Mouse (Mus musculus) lung, postnatal 0 days (tissue): ENCODE data around the gene Hba-a1. TPM values are rescaled to one million over a fixed set of nuclear protein-coding genes. Genes with fewer than 3 reads are reported as not detected.
"Not testable (repeated sequence)": the region's sequence is repeated elsewhere in the genome, so short reads cannot be mapped to it uniquely, and the experiment has no call there.

Source experiments
- ATAC-seq: fragments of 200-750 bp; cut with Nextera tagmentation; 2 replicates; pipeline ENCODE4 v1.8.0; 2017; ENCODE audit warnings: moderate library complexity
- DNase-seq: peaks from one replicate; pipeline ENCODE4 v3.0.0-alpha.2; 2016; ENCODE audit warnings: low spot score
- H3K27ac ChIP-seq: fragments of 300-500 bp; sonication (generic); 2 replicates; pipeline ENCODE4 v1.5.1; 2014; ENCODE audit warnings: antibody characterized with exemption, mild to moderate bottlenecking, low read length, mixed read lengths
- H3K27me3 ChIP-seq: fragments of 300-500 bp; sonication (generic); replicated peaks from 2 replicates; pipeline ENCODE4 v1.6.1; 2014; ENCODE audit warnings: low read length, mixed read lengths; ENCODE audit not compliant: insufficient read depth
- H3K36me3 ChIP-seq: fragments of 300-500 bp; sonication (generic); 2 replicates; pipeline ENCODE4 v1.6.1; 2014; ENCODE audit warnings: low read length, mixed read lengths; ENCODE audit not compliant: insufficient read depth
- H3K4me1 ChIP-seq: fragments of 300-500 bp; sonication (generic); 2 replicates; pipeline ENCODE4 v1.6.1; 2014; ENCODE audit warnings: antibody characterized with exemption, low read depth, low read length, mixed read lengths; ENCODE audit not compliant: insufficient read depth
- H3K4me2 ChIP-seq: fragments of 300-500 bp; sonication (generic); replicated peaks from 2 replicates; pipeline ENCODE4 v1.6.1; 2014; ENCODE audit warnings: low read depth, mild to moderate bottlenecking, low read length, moderate library complexity, mixed read lengths
- H3K4me3 ChIP-seq: fragments of 300-500 bp; sonication (generic); 2 replicates; pipeline ENCODE4 v1.5.1; 2014; ENCODE audit warnings: low read depth, low read length
- H3K9ac ChIP-seq: fragments of 300-500 bp; sonication (generic); replicated peaks from 2 replicates; pipeline ENCODE4 v1.6.1; 2014; ENCODE audit warnings: low read depth, mild to moderate bottlenecking
- H3K9me3 ChIP-seq: fragments of 300-500 bp; sonication (generic); 2 replicates; pipeline ENCODE4 v1.6.1; 2016; ENCODE audit warnings: low read length, mixed read lengths
- CTCF ChIP-seq: IDR thresholded peaks from 2 replicates; pipeline ENCODE4 v1.5.1; 2016; ENCODE audit warnings: antibody characterized with exemption, mild to moderate bottlenecking
- EP300 ChIP-seq: IDR thresholded peaks from 2 replicates; pipeline ENCODE4 v1.6.1; 2016; ENCODE audit warnings: antibody characterized with exemption, mild to moderate bottlenecking, control low read depth
- WGBS: fragments of 180-500 bp; shearing (Covaris S2); extraction: QIAGEN DNeasy Blood & Tissue Kit; methylation state at CpG from one replicate; pipeline ENCODE4 v1.1.7; 2014; 5-methylcytosine and 5-hydroxymethylcytosine counted together
- polyA plus RNA-seq: library from polyadenylated mRNA; unstranded; fragments of >200 nt; fragmentation: Nextera tagmentation; extraction: Ambion mirVana; gene quantifications from 2 replicates; pipeline ENCODE4 v1.2.1, GENCODE M21; 2015

Hba-a1 gene
- polyA plus RNA-seq, 1 experiment from 2014 or later: 11,284 TPM

DNA sequence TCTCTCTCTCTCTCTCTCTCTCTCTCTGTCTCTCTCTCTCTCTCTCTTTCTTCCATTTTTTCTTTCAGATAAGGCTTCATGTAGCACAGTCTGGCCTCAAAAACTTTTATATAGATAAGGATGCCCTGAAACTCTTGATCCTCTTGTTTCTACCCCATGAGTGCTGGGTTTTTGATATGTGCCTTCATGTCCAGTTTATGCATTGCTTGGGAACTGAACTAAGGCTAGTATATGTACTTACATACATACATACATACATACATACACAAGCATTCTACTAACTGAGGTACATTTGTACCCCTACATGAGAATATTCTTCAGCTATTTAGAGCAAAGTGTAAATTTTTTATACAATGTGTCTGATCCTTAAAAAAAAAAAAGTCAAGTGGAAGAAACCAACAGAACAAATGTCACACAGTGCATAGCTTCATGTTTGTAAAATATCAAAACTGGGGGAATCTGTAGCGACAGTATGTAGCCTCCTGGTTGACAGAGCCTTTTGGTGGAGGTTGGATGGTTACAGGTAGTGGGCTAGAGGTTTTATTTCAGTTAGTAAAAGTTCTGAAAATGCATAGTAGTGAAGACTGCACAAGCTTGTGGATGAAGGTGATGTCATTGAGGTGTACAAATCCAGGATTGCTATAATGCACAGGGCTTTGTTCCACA is 14.7 kb downstream of the Hba-a1 start:
- H3K36me3 ChIP-seq: no peaks in the 10 kb centered on the region
- H3K9ac ChIP-seq: no peak overlapping the region
- DNase-seq: no peak
- no peak overlapping the region for H3K27ac ChIP-seq
- no peak for ATAC-seq
- WGBS: 85% methylated on average over 1 of the region's 1 CpGs
- no peaks in the 10 kb centered on the region for H3K9me3 ChIP-seq
- H3K4me2 ChIP-seq: no peak overlapping the region
- H3K27me3 ChIP-seq: no peaks in the 10 kb centered on the region
- no peak overlapping the region for H3K4me3 ChIP-seq
- TF ChIP-seq EP300 (no peak), CTCF (no peak)
- H3K4me1 ChIP-seq: no peaks in the 10 kb centered on the region

GRCm38 (mm10) chr11:32298532-32298918 is 15.2 kb downstream of the Hba-a1 start:
- no peaks in the 10 kb centered on the region for H3K9me3 ChIP-seq
- no peak overlapping the region for H3K4me2 ChIP-seq
- no peaks in the 10 kb centered on the region for H3K36me3 ChIP-seq
- H3K27ac ChIP-seq: no peak overlapping the region
- 93% methylated on average over 2 of the region's 2 CpGs for WGBS
- H3K27me3 ChIP-seq: no peaks in the 10 kb centered on the region
- DNase-seq: no peak
- no peak overlapping the region for H3K4me3 ChIP-seq
- no peak for ATAC-seq
- TF ChIP-seq EP300: no peak
- no peak overlapping the region for H3K9ac ChIP-seq
- no peaks in the 10 kb centered on the region for H3K4me1 ChIP-seq

GRCm38 (mm10) chr11:32299865-32300264 is 16.6 kb downstream of the Hba-a1 start, which contains the start of gene Hbq1a:
Gene Hbq1a, plus strand, starts transcription at chr11:32300069.
- H3K4me2 ChIP-seq, H3K4me1 ChIP-seq, H3K27me3 ChIP-seq, H3K4me3 ChIP-seq, H3K27ac ChIP-seq, H3K9ac ChIP-seq, H3K9me3 ChIP-seq, H3K36me3 ChIP-seq: not testable (repeated sequence)
- ATAC-seq (peak; percentile 28), DNase-seq (peak; percentile 15)
- TF ChIP-seq CTCF: peak; percentile 83
- WGBS: 6% methylated on average over 16 of the region's 16 CpGs

- WGBS: 53% methylated on average over 14 of the region's 17 CpGs
- H3K36me3 ChIP-seq: no peaks in the 10 kb centered on the region
- H3K4me3 ChIP-seq: no peak overlapping the region
- ATAC-seq (0 out of 2 replicates have a peak, but pooled peaks have one; percentile 1), DNase-seq (no peak)
- H3K9ac ChIP-seq: no peak overlapping the region
- no peaks in the 10 kb centered on the region for H3K27me3 ChIP-seq
- H3K4me1 ChIP-seq: no peaks in the 10 kb centered on the region
- no peak overlapping the region for H3K4me2 ChIP-seq
- no peaks in the 10 kb centered on the region for H3K9me3 ChIP-seq
- no peak for TF ChIP-seq CTCF
- no peak for TF ChIP-seq EP300
- no peak overlapping the region for H3K27ac ChIP-seq
Observed at GRCm38 (mm10) chr11:32300279-32301267, 17.3 kb downstream of the Hba-a1 start.

DNA sequence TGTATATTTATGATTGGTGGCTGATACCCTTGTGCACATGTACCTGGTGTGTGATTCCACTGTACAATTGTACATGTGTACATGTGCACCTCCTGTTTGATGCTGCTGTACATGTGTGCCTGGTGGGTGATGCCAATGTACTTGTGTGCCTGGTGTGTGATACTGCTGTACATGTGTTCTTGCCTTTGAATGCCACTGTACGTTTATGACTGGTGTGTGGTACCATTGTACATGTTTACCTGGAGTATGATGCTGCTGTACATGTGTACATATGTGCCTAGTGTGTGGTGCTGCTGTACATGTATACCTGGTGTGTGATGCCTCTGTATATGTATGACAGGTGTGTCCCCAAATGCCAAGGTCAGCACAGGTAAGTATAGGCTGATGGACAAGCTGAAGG is 18.2 kb downstream of the Hba-a1 start:
- TF ChIP-seq CTCF: no peak
- no peak for TF ChIP-seq EP300
- 48% methylated on average over 1 of the region's 1 CpGs for WGBS
- DNase-seq: no peak

GRCm38 (mm10) chr11:32302824-32303419 is 19.6 kb downstream of the Hba-a1 start:
- no peak for ATAC-seq
- H3K4me1 ChIP-seq: no peaks in the 10 kb centered on the region
- 22% methylated on average over 2 of the region's 2 CpGs for WGBS
- H3K27me3 ChIP-seq: no peaks in the 10 kb centered on the region
- no peak overlapping the region for H3K4me3 ChIP-seq
- no peak overlapping the region for H3K9ac ChIP-seq
- H3K4me2 ChIP-seq: no peak overlapping the region
- no peak for DNase-seq
- H3K27ac ChIP-seq: no peak overlapping the region
- TF ChIP-seq CTCF: no peak
- no peak for TF ChIP-seq EP300
- H3K9me3 ChIP-seq: no peaks in the 10 kb centered on the region
- no peaks in the 10 kb centered on the region for H3K36me3 ChIP-seq

More for the DNA sequence above, 18.2 kb downstream of the Hba-a1 start:
- H3K4me3 ChIP-seq: no peak overlapping the region
- no peaks in the 10 kb centered on the region for H3K27me3 ChIP-seq
- no peaks in the 10 kb centered on the region for H3K36me3 ChIP-seq
- H3K4me1 ChIP-seq: no peaks in the 10 kb centered on the region
- no peak overlapping the region for H3K27ac ChIP-seq
- H3K9ac ChIP-seq: no peak overlapping the region
- no peak for ATAC-seq
- no peaks in the 10 kb centered on the region for H3K9me3 ChIP-seq
- H3K4me2 ChIP-seq: no peak overlapping the region
